Mouse (Mus musculus): ENCODE data around the gene Gm49321.

- TF ChIP-seq CTCF (IDR thresholded peaks at IDR 0.05 in 2 of 3, conservative IDR thresholded peaks at IDR 0.05 in 1 of 3; ENCODE audit: control insufficient read depth in 1 of 3, insufficient read depth in 1 of 3, low read depth in 2 of 3, low read length in 3 of 3, poor library complexity in 1 of 3, severe bottlenecking in 1 of 3) (no peak), ETS1 (IDR thresholded peaks at IDR 0.05; ENCODE audit: low read depth, low read length) (no peak), USF1 (IDR thresholded peaks at IDR 0.05; ENCODE audit: low read depth, low read length) (no peak), EP300 (IDR thresholded peaks at IDR 0.05; ENCODE audit: low read depth in 1 of 2, low read length in 2 of 2) (no peak), BHLHE40 (IDR thresholded peaks at IDR 0.05; ENCODE audit: borderline replicate concordance, low read depth, low read length) (no peak)
Measured at GRCm38 (mm10) chr12:73907079-73907672, 30.3 kb upstream of the Gm49321 start.

Measured in MEL (cell line).